In the genomic region with DNA sequence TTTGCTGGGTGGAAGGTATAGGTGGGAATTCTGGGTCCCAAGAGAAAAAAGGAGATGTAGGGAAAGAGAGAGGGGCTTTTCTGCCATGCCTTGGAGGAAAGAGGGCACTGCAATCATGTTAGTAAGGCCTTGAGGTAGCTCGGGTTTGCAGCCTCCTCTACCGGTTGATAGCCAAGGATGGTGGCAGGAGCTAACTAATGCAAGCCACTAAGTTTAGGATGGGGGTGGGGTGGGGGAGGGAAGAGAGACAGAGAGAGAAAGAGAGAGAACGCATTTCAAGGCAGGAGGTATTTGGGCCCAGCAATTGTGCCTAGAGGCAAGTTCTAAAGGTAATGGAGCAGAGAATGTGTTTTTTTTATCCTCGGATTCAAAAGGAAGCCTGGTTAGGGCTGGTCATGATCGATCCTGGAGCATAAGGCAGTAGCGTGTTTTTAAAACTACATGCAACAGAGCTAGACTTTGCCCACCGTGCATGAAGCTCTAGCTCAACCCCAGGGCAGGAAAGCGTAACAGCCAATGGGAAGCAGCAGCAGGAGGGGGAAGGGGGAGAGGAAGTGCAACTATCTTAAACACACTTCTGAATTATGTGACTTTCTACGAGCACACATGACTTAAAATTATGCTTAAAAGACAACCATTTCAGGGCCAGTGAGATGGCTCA, we compare ENCODE assay signal across 22 mouse cellular contexts. TPM values are rescaled to one million over a fixed set of nuclear protein-coding genes. Genes with fewer than 3 reads are reported as not detected.
DNase-seq lines count a peak whose midpoint lies in the region; ATAC-seq and TF ChIP-seq lines count a peak whose summit lies in the region.
"Had no signal": no experiment of that assay in that cellular context is flagged by ENCODE, and none has a peak within 500 bp of the region (broad histone marks: within the 10 kb centered on the region; RNA-seq: fewer than 3 reads in every experiment).

No protein-coding gene starts in this region.

- no peaks in the 10 kb centered on the region for H3K9me3 ChIP-seq in liver, embryonic 11.5 days (ENCODE audit: control insufficient read depth, low read length)
- H3K9me3 ChIP-seq in E14TG2a.4 (ENCODE audit: low read length): no peaks in the 10 kb centered on the region
- H3K9me3 ChIP-seq in neural tube, embryonic 15.5 days (replicated peaks): no peaks in the 10 kb centered on the region
- H3K9me3 ChIP-seq: embryonic facial prominence, embryonic 13.5 days; heart, embryonic 13.5 days; hindbrain, embryonic 15.5 days had no signal

- H3K9ac ChIP-seq in heart, adult 2 months (ENCODE audit: low read depth, low read length): no peak overlapping the region
- H3K9ac ChIP-seq in liver, adult 2 months (ENCODE audit: low read depth, low read length): no peak overlapping the region
- no peak overlapping the region for H3K9ac ChIP-seq in liver, embryonic 11.5 days (ENCODE audit: low read depth, low read length)
- no peak overlapping the region for H3K9ac ChIP-seq in neural tube, embryonic 15.5 days (replicated peaks)
- H3K9ac ChIP-seq: embryonic facial prominence, embryonic 13.5 days; heart, embryonic 13.5 days; hindbrain, embryonic 15.5 days had no signal

- TF ChIP-seq EP300 in heart, adult 2 months (IDR thresholded peaks at IDR 0.05; ENCODE audit: insufficient read depth, low read depth, low read length): no peak

- H3K79me2 ChIP-seq in heart, adult 2 months (replicated peaks; ENCODE audit: control insufficient read depth, insufficient read depth, low read length): no peaks in the 10 kb centered on the region
- no peaks in the 10 kb centered on the region for H3K79me2 ChIP-seq in liver, adult 2 months (ENCODE audit: control insufficient read depth, insufficient read depth, low read length)

- TF ChIP-seq POLR2A in heart, adult 2 months (IDR thresholded peaks at IDR 0.05; ENCODE audit: insufficient read depth, low read depth, low read length): no peak
- TF ChIP-seq POLR2A in liver, adult 2 months (IDR thresholded peaks at IDR 0.05; ENCODE audit: extremely low read depth, insufficient read depth, low read length): no peak

- 81% methylated on average over 9 of the region's 9 CpGs for WGBS in heart, adult 2 months
- whole genome bisulfite sequencing in liver, adult 2 months: 71% methylated on average over 9 of the region's 9 CpGs
- WGBS in liver, embryonic 11.5 days: 79% methylated on average over 9 of the region's 9 CpGs
- 77% methylated on average over 9 of the region's 9 CpGs for WGBS in neural tube, embryonic 15.5 days

- H3K4me3 ChIP-seq in heart, adult 2 months: no peak overlapping the region
- no peak overlapping the region for H3K4me3 ChIP-seq in liver, adult 2 months (ENCODE audit: insufficient read depth, low read depth, low read length)
- no peak overlapping the region for H3K4me3 ChIP-seq in liver, embryonic 11.5 days (ENCODE audit: low read depth, low read length)
- H3K4me3 ChIP-seq in E14TG2a.4 (replicated peaks; ENCODE audit: low read length): peak overlapping the region; percentile 60
- no peak overlapping the region for H3K4me3 ChIP-seq in neural tube, embryonic 15.5 days (replicated peaks)
- H3K4me3 ChIP-seq: embryonic facial prominence, embryonic 13.5 days; gastrocnemius, adult 2 months; heart, embryonic 13.5 days; hindbrain, embryonic 15.5 days had no signal

- ATAC-seq in liver, embryonic 11.5 days (replicated peaks; ENCODE audit: low FRiP score): no peak
- peak; percentile 49 for ATAC-seq in megakaryocyte progenitor cell, adult 5-6 weeks (replicated peaks; ENCODE audit: poor library complexity)
- ATAC-seq in neural tube, embryonic 15.5 days (ENCODE audit: low FRiP score): no peak
- ATAC-seq: activated CD4-positive, CD25-positive, alpha-beta regulatory T cell, adult 4 months; forebrain, embryonic 14.5 days; Patski had no signal

- TF ChIP-seq CTCF in heart, adult 2 months (IDR thresholded peaks at IDR 0.05): no peak
- TF ChIP-seq CTCF in liver, adult 2 months (IDR thresholded peaks at IDR 0.05; ENCODE audit: low read depth, low read length): no peak
- no peak for TF ChIP-seq CTCF in E14TG2a.4 (conservative IDR thresholded peaks at IDR 0.05; ENCODE audit: low read length)

- H3K36me3 ChIP-seq in heart, adult 2 months (ENCODE audit: control insufficient read depth, insufficient read depth, low read length): no peaks in the 10 kb centered on the region
- H3K36me3 ChIP-seq in liver, adult 2 months (ENCODE audit: control insufficient read depth, insufficient read depth, low read length): no peaks in the 10 kb centered on the region
- H3K36me3 ChIP-seq in liver, embryonic 11.5 days (ENCODE audit: control insufficient read depth, insufficient read depth, low read length): no peaks in the 10 kb centered on the region
- H3K36me3 ChIP-seq in E14TG2a.4 (ENCODE audit: insufficient read depth, low read length): no peaks in the 10 kb centered on the region
- H3K36me3 ChIP-seq in neural tube, embryonic 15.5 days: peaks cover 11% of the 10 kb centered on the region; the same call in 1 of the 2 replicates

- no peak overlapping the region for H3K4me2 ChIP-seq in liver, embryonic 11.5 days
- no peak overlapping the region for H3K4me2 ChIP-seq in neural tube, embryonic 15.5 days
- H3K4me2 ChIP-seq: embryonic facial prominence, embryonic 13.5 days; heart, embryonic 13.5 days; hindbrain, embryonic 15.5 days had no signal

- no peak overlapping the region for H3K27ac ChIP-seq in heart, adult 2 months
- H3K27ac ChIP-seq in liver, adult 2 months (replicated peaks; ENCODE audit: insufficient read depth, low read depth, low read length): no peak overlapping the region
- H3K27ac ChIP-seq in liver, embryonic 11.5 days (ENCODE audit: low read depth, low read length): no peak overlapping the region
- no peak overlapping the region for H3K27ac ChIP-seq in neural tube, embryonic 15.5 days (replicated peaks)
- H3K27ac ChIP-seq: embryonic facial prominence, embryonic 13.5 days; gastrocnemius, adult 2 months; heart, embryonic 13.5 days; hindbrain, embryonic 15.5 days had no signal

- no peaks in the 10 kb centered on the region for H3K4me1 ChIP-seq in heart, adult 2 months (ENCODE audit: control insufficient read depth, insufficient read depth, low read length)
- peaks cover 5% of the 10 kb centered on the region for H3K4me1 ChIP-seq in liver, adult 2 months (ENCODE audit: control insufficient read depth, insufficient read depth, low read length)
- H3K4me1 ChIP-seq in liver, embryonic 11.5 days (replicated peaks; ENCODE audit: control insufficient read depth, insufficient read depth, low read length): peaks cover 2% of the 10 kb centered on the region; the same call in 1 of the 2 replicates
- H3K4me1 ChIP-seq in E14TG2a.4 (replicated peaks; ENCODE audit: low read depth, low read length): peaks cover 29% of the 10 kb centered on the region
- no peaks in the 10 kb centered on the region; the same call in 1 of the 2 replicates for H3K4me1 ChIP-seq in neural tube, embryonic 15.5 days
- H3K4me1 ChIP-seq: embryonic facial prominence, embryonic 13.5 days; hindbrain, embryonic 15.5 days had no signal

- H3K27me3 ChIP-seq in heart, adult 2 months (ENCODE audit: control insufficient read depth, insufficient read depth, low read length): no peaks in the 10 kb centered on the region
- H3K27me3 ChIP-seq in liver, adult 2 months (ENCODE audit: control insufficient read depth, insufficient read depth, low read length): no peaks in the 10 kb centered on the region
- no peaks in the 10 kb centered on the region for H3K27me3 ChIP-seq in liver, embryonic 11.5 days (replicated peaks; ENCODE audit: control insufficient read depth, insufficient read depth, low read length)
- H3K27me3 ChIP-seq in E14TG2a.4 (ENCODE audit: insufficient read depth, low read length): no peaks in the 10 kb centered on the region
- no peaks in the 10 kb centered on the region for H3K27me3 ChIP-seq in neural tube, embryonic 15.5 days (replicated peaks)
- H3K27me3 ChIP-seq: embryonic facial prominence, embryonic 13.5 days; heart, embryonic 13.5 days; hindbrain, embryonic 15.5 days; Patski had no signal

- DNase-seq in heart, adult 11 months: peak; percentile 53
- no peak for DNase-seq in heart, adult 2 months
- DNase-seq in liver, adult 2 months (ENCODE audit: extremely low read depth, low read depth, low spot score): peak; percentile 53
- no peak for DNase-seq in liver, embryonic 11.5 days (ENCODE audit: low spot score)
- DNase-seq: adrenal gland, postnatal 14 days; cerebellum, adult 11-12 months; cerebellum, adult 9-10 months; cerebellum, postnatal 25 days; gastrocnemius, adult 2 months; gastrocnemius, postnatal 25 days; heart, postnatal 36 days had no signal

- intact Hi-C loops in heart, adult 2 months (cut with DNase I): no loop called here

RNA-seq across cellular contexts. Expression of gene Nek3, which starts 18.4 kb away (rescaled TPM):
- total RNA-seq in heart, adult 2 months (2021): 1 to 10 TPM; 1.4 to 2.1 TPM
- 1.00 and 1.9 TPM in 2 replicates for polyA plus RNA-seq in heart, adult 2 months (2012; rRNA removed)
- 1.1 and 1.5 TPM in 2 replicates for total RNA-seq in liver, adult 2 months (2014; rRNA removed)
- 0.56 and 0.71 TPM in 2 replicates for polyA plus RNA-seq in liver, adult 2 months (2012; rRNA removed)
- polyA plus RNA-seq in liver, embryonic 11.5 days (2014; fragmentation: Nextera tagmentation; extraction: Ambion mirVana): 3.4 and 3.9 TPM in 2 replicates
- 2.3 and 3.7 TPM in 2 replicates for total RNA-seq in megakaryocyte progenitor cell, adult 5-6 weeks (2015)
- 2.8 and 5.0 TPM in 2 replicates for total RNA-seq in megakaryocyte progenitor cell, adult 5-6 weeks (2017)
- 8.0 and 8.6 TPM in 2 replicates for polyA plus RNA-seq in neural tube, embryonic 15.5 days (2015; fragmentation: Nextera tagmentation; extraction: Ambion mirVana)

RNA-seq across cellular contexts. Expression of gene Nek5, which starts 23.0 kb away (rescaled TPM):
- not detected for total RNA-seq in heart, adult 2 months (2021)
- polyA plus RNA-seq in heart, adult 2 months (2012; rRNA removed): 0.12 and 0.23 TPM in 2 replicates
- 0.20 and 0.28 TPM in 2 replicates for total RNA-seq in liver, adult 2 months (2014; rRNA removed)
- 0.04 and 0.10 TPM in 2 replicates for polyA plus RNA-seq in liver, adult 2 months (2012; rRNA removed)
- not detected in 2 replicates for polyA plus RNA-seq in liver, embryonic 11.5 days (2014; fragmentation: Nextera tagmentation; extraction: Ambion mirVana)
- not detected in 2 replicates for total RNA-seq in megakaryocyte progenitor cell, adult 5-6 weeks (2015)
- total RNA-seq in megakaryocyte progenitor cell, adult 5-6 weeks (2017): not detected in 2 replicates
- 0.56 and 0.78 TPM in 2 replicates for polyA plus RNA-seq in neural tube, embryonic 15.5 days (2015; fragmentation: Nextera tagmentation; extraction: Ambion mirVana)
- total RNA-seq: heart, adult 8-10 months; heart, postnatal 36 days had no signal
- polyA plus RNA-seq: C2C12; embryonic facial prominence, embryonic 13.5 days had no signal

RNA-seq across cellular contexts. Expression of gene Ckap2, which starts 37.8 kb away (rescaled TPM):
- total RNA-seq in heart, adult 2 months (2021): under 1 TPM; 0.11 to 0.29 TPM
- polyA plus RNA-seq in heart, adult 2 months (2012; rRNA removed): 0.21 and 0.53 TPM in 2 replicates
- total RNA-seq in liver, adult 2 months (2014; rRNA removed): 0.65 and 1.7 TPM in 2 replicates
- 0.10 and 0.18 TPM in 2 replicates for polyA plus RNA-seq in liver, adult 2 months (2012; rRNA removed)
- 42.8 and 48.4 TPM in 2 replicates for polyA plus RNA-seq in liver, embryonic 11.5 days (2014; fragmentation: Nextera tagmentation; extraction: Ambion mirVana)
- 44.7 and 46.0 TPM in 2 replicates for total RNA-seq in megakaryocyte progenitor cell, adult 5-6 weeks (2015)
- total RNA-seq in megakaryocyte progenitor cell, adult 5-6 weeks (2017): 33.6 and 36.4 TPM in 2 replicates
- 10.6 and 17.4 TPM in 2 replicates for polyA plus RNA-seq in neural tube, embryonic 15.5 days (2015; fragmentation: Nextera tagmentation; extraction: Ambion mirVana)
- total RNA-seq: gastrocnemius, adult 2 months had no signal

RNA-seq across cellular contexts. Expression of gene Vps36, which starts 44.8 kb away (rescaled TPM):
- total RNA-seq in heart, adult 2 months (2021): 10 to 100 TPM; 25.2 to 27.0 TPM
- polyA plus RNA-seq in heart, adult 2 months (2012; rRNA removed): 9.9 and 16.2 TPM in 2 replicates
- 11.2 and 14.4 TPM in 2 replicates for total RNA-seq in liver, adult 2 months (2014; rRNA removed)
- polyA plus RNA-seq in liver, adult 2 months (2012; rRNA removed): 7.0 and 7.8 TPM in 2 replicates
- 27.8 and 29.1 TPM in 2 replicates for polyA plus RNA-seq in liver, embryonic 11.5 days (2014; fragmentation: Nextera tagmentation; extraction: Ambion mirVana)
- 37.9 and 44.6 TPM in 2 replicates for total RNA-seq in megakaryocyte progenitor cell, adult 5-6 weeks (2015)
- total RNA-seq in megakaryocyte progenitor cell, adult 5-6 weeks (2017): 43.3 and 45.3 TPM in 2 replicates
- 44.3 and 45.9 TPM in 2 replicates for polyA plus RNA-seq in neural tube, embryonic 15.5 days (2015; fragmentation: Nextera tagmentation; extraction: Ambion mirVana)

Comparison
In these comparisons a context has a peak if more than half of its experiments do, and no peak if none do; other contexts are left out.
1. DNase-seq: peak in heart, adult 11 months (single experiment) and liver, adult 2 months (single experiment); none in heart, adult 2 months (0 of 2) and liver, embryonic 11.5 days (single experiment).